ENCODE assay signal across 7 mouse cellular contexts in genomic region chr13:64344082-64344501, GRCm38 (mm10). TPM values are rescaled to one million over a fixed set of nuclear protein-coding genes. Genes with fewer than 3 reads are reported as not detected.
A peak's percentile ranks its signal among the peaks of the same experiment; 100 is the strongest.
DNase-seq lines count a peak whose midpoint lies in the region; ATAC-seq lines count a peak whose summit lies in the region.

No protein-coding gene starts in this region.

- H3K9me3 ChIP-seq in intestine, embryonic 14.5 days (ENCODE audit: control insufficient read depth, low read length), result no peaks in the 10 kb centered on the region
- no peaks in the 10 kb centered on the region for H3K9me3 ChIP-seq in limb, embryonic 10.5 days (replicated peaks)
- no peaks in the 10 kb centered on the region for H3K9me3 ChIP-seq in midbrain, embryonic 10.5 days (replicated peaks)
- H3K9me3 ChIP-seq in stomach, embryonic 16.5 days (replicated peaks; ENCODE audit: control insufficient read depth, low read length), result no peaks in the 10 kb centered on the region

- peak overlapping the region; percentile 38 for H3K4me3 ChIP-seq in intestine, embryonic 14.5 days (ENCODE audit: low read depth, low read length)
- H3K4me3 ChIP-seq in limb, embryonic 10.5 days, result peak overlapping the region; percentile 57
- peak overlapping the region; percentile 62 for H3K4me3 ChIP-seq in midbrain, embryonic 10.5 days
- H3K4me3 ChIP-seq in stomach, embryonic 16.5 days (replicated peaks; ENCODE audit: low read length), result peak overlapping the region; percentile 57

- WGBS in intestine, embryonic 14.5 days, result 3% methylated on average over 9 of the region's 9 CpGs
- 4% methylated on average over 9 of the region's 9 CpGs for WGBS in limb, embryonic 10.5 days
- 1% methylated on average over 9 of the region's 9 CpGs for WGBS in midbrain, embryonic 10.5 days
- WGBS in stomach, embryonic 16.5 days, result 2% methylated on average over 9 of the region's 9 CpGs

- peak; percentile 91 for ATAC-seq in intestine, embryonic 14.5 days (replicated peaks; ENCODE audit: low FRiP score, low TSS enrichment, low read depth)
- ATAC-seq in stomach, embryonic 16.5 days (ENCODE audit: insufficient read depth, low FRiP score), result peak; percentile 73

- DNase-seq in adrenal gland, postnatal 10 days, result peak; percentile 41
- DNase-seq in cerebellum, postnatal 14 days, result peak; percentile 54 to 73
- DNase-seq in gastrocnemius, postnatal 10 days, result peak; percentile 10
- DNase-seq in intestine, embryonic 14.5 days (ENCODE audit: low spot score), result peak; percentile 74
- DNase-seq in limb, embryonic 10.5 days (ENCODE audit: low spot score), result peak; percentile 43
- peak; percentile 19 for DNase-seq in midbrain, embryonic 10.5 days (ENCODE audit: low spot score)

- no peaks in the 10 kb centered on the region for H3K27me3 ChIP-seq in intestine, embryonic 14.5 days (replicated peaks; ENCODE audit: control insufficient read depth, insufficient read depth, low read length)
- H3K27me3 ChIP-seq in limb, embryonic 10.5 days (ENCODE audit: low read depth, poor library complexity, severe bottlenecking), result no peaks in the 10 kb centered on the region
- H3K27me3 ChIP-seq in midbrain, embryonic 10.5 days (ENCODE audit: low read depth, poor library complexity, severe bottlenecking), result no peaks in the 10 kb centered on the region
- H3K27me3 ChIP-seq in stomach, embryonic 16.5 days (ENCODE audit: control insufficient read depth, insufficient read depth, low read length), result no peaks in the 10 kb centered on the region

- no peak overlapping the region for H3K27ac ChIP-seq in intestine, embryonic 14.5 days (ENCODE audit: low read depth)
- peak overlapping the region; percentile 50 for H3K27ac ChIP-seq in limb, embryonic 10.5 days
- H3K27ac ChIP-seq in midbrain, embryonic 10.5 days (replicated peaks), result peak overlapping the region; percentile 73
- H3K27ac ChIP-seq in stomach, embryonic 16.5 days (ENCODE audit: low read length), result no peak overlapping the region

- H3K4me1 ChIP-seq in intestine, embryonic 14.5 days (replicated peaks; ENCODE audit: control insufficient read depth, insufficient read depth, low read length), result no peaks in the 10 kb centered on the region
- peaks cover 9% of the 10 kb centered on the region for H3K4me1 ChIP-seq in limb, embryonic 10.5 days
- H3K4me1 ChIP-seq in midbrain, embryonic 10.5 days, result peaks cover 7% of the 10 kb centered on the region; the same call in 1 of the 2 replicates
- H3K4me1 ChIP-seq in stomach, embryonic 16.5 days (ENCODE audit: control insufficient read depth, insufficient read depth, low read length), result no peaks in the 10 kb centered on the region

- H3K9ac ChIP-seq in intestine, embryonic 14.5 days (ENCODE audit: low read length), result peak overlapping the region; percentile 51
- H3K9ac ChIP-seq in stomach, embryonic 16.5 days (ENCODE audit: low read length), result peak overlapping the region; percentile 77

- H3K36me3 ChIP-seq in intestine, embryonic 14.5 days (ENCODE audit: control insufficient read depth, insufficient read depth, low read length), result no peaks in the 10 kb centered on the region
- no peaks in the 10 kb centered on the region for H3K36me3 ChIP-seq in limb, embryonic 10.5 days
- H3K36me3 ChIP-seq in midbrain, embryonic 10.5 days, result no peaks in the 10 kb centered on the region
- H3K36me3 ChIP-seq in stomach, embryonic 16.5 days (ENCODE audit: control insufficient read depth, insufficient read depth, low read length), result no peaks in the 10 kb centered on the region

- H3K4me2 ChIP-seq in intestine, embryonic 14.5 days (ENCODE audit: low read length), result peak overlapping the region; percentile 73
- peak overlapping the region; percentile 90 for H3K4me2 ChIP-seq in stomach, embryonic 16.5 days (ENCODE audit: low read depth, low read length)

RNA-seq across cellular contexts. Expression of gene Ctsl, which starts 26.6 kb away (rescaled TPM):
- total RNA-seq in adrenal gland, postnatal 10 days (2021), result 100 to 1,000 TPM; 254 to 384 TPM
- 100 to 1,000 TPM; 145 to 162 TPM for total RNA-seq in gastrocnemius, postnatal 10 days (2021)
- 167 and 188 TPM in 2 replicates for polyA plus RNA-seq in intestine, embryonic 14.5 days (2014; fragmentation: Nextera tagmentation; extraction: Ambion mirVana)
- polyA plus RNA-seq in limb, embryonic 10.5 days (2016; fragmentation: Nextera tagmentation; extraction: Ambion mirVana), result 100 and 108 TPM in 2 replicates
- polyA plus RNA-seq in midbrain, embryonic 10.5 days (2016; fragmentation: Nextera tagmentation; extraction: Ambion mirVana), result 143 and 159 TPM in 2 replicates
- 240 and 250 TPM in 2 replicates for polyA plus RNA-seq in stomach, embryonic 16.5 days (2015; fragmentation: Nextera tagmentation; extraction: Ambion mirVana)

RNA-seq across cellular contexts. Expression of gene Aaed1, which starts 31.6 kb away (rescaled TPM):
- total RNA-seq in adrenal gland, postnatal 10 days (2021), result 10 to 100 TPM; 52.7 to 57.2 TPM
- total RNA-seq in gastrocnemius, postnatal 10 days (2021), result 10 to 100 TPM; 32.2 to 37.2 TPM
- 42.9 and 47.3 TPM in 2 replicates for polyA plus RNA-seq in intestine, embryonic 14.5 days (2014; fragmentation: Nextera tagmentation; extraction: Ambion mirVana)
- polyA plus RNA-seq in limb, embryonic 10.5 days (2016; fragmentation: Nextera tagmentation; extraction: Ambion mirVana), result 32.5 and 33.0 TPM in 2 replicates
- polyA plus RNA-seq in midbrain, embryonic 10.5 days (2016; fragmentation: Nextera tagmentation; extraction: Ambion mirVana), result 22.9 and 25.3 TPM in 2 replicates
- polyA plus RNA-seq in stomach, embryonic 16.5 days (2015; fragmentation: Nextera tagmentation; extraction: Ambion mirVana), result 55.2 and 61.7 TPM in 2 replicates

Comparison
In these comparisons a context has a peak if more than half of its experiments do, and no peak if none do; other contexts are left out.
1. DNase-seq: peak in every context shown above with its lines; median percentile 74 in intestine, embryonic 14.5 days; 64 in cerebellum, postnatal 14 days; 43 in limb, embryonic 10.5 days; 41 in adrenal gland, postnatal 10 days; 19 in midbrain, embryonic 10.5 days; 10 in gastrocnemius, postnatal 10 days.
2. H3K27ac ChIP-seq: peak in limb, embryonic 10.5 days (single experiment) and midbrain, embryonic 10.5 days (single experiment); none in intestine, embryonic 14.5 days (single experiment) and stomach, embryonic 16.5 days (single experiment).
3. Peak in every context shown above with its lines, with median percentiles within 50 percentile points of each other: H3K4me3 ChIP-seq.